Mouse (Mus musculus): ENCODE data around the gene Rab12.

- TF ChIP-seq CTCF (IDR thresholded peaks at IDR 0.05; ENCODE audit: low read depth) (no peak), EP300 (IDR thresholded peaks at IDR 0.05; ENCODE audit: low read depth) (no peak)
Observed at GRCm38 (mm10) chr17:66479311-66479710, 40.2 kb downstream of the Rab12 start.

Measured in heart, postnatal 0 days (tissue).